ENCODE assay signal across 26 mouse cellular contexts in genomic region chr12:49233524-49234306, GRCm38 (mm10).
A peak's percentile ranks its signal among the peaks of the same experiment; 100 is the strongest.
DNase-seq lines count a peak whose midpoint lies in the region; ATAC-seq and TF ChIP-seq lines count a peak whose summit lies in the region.
"Had no signal": no experiment of that assay in that cellular context is flagged by ENCODE, and none has a peak within 500 bp of the region (broad histone marks: within the 10 kb centered on the region; RNA-seq: fewer than 3 reads in every experiment).

No protein-coding gene starts in this region.

- no peaks in the 10 kb centered on the region for H3K27me3 ChIP-seq in intestine, embryonic 15.5 days (replicated peaks)
- no peaks in the 10 kb centered on the region for H3K27me3 ChIP-seq in intestine, postnatal 0 days (replicated peaks; ENCODE audit: control insufficient read depth, insufficient read depth, low read length)
- no peaks in the 10 kb centered on the region for H3K27me3 ChIP-seq in forebrain, embryonic 11.5 days (ENCODE audit: control insufficient read depth, insufficient read depth, low read length)
- H3K27me3 ChIP-seq: embryonic facial prominence, embryonic 13.5 days; embryonic facial prominence, embryonic 15.5 days; forebrain, embryonic 13.5 days; forebrain, embryonic 15.5 days; Patski had no signal

- no peak overlapping the region for H3K9ac ChIP-seq in intestine, embryonic 15.5 days
- H3K9ac ChIP-seq in intestine, postnatal 0 days (ENCODE audit: low read depth, low read length), result no peak overlapping the region
- H3K9ac ChIP-seq in forebrain, embryonic 11.5 days (ENCODE audit: low read length), result no peak overlapping the region
- H3K9ac ChIP-seq: embryonic facial prominence, embryonic 13.5 days; embryonic facial prominence, embryonic 15.5 days; forebrain, embryonic 13.5 days; forebrain, embryonic 15.5 days; forebrain, postnatal 0 days had no signal

- H3K9me3 ChIP-seq in intestine, embryonic 15.5 days, result no peaks in the 10 kb centered on the region
- H3K9me3 ChIP-seq in intestine, postnatal 0 days (ENCODE audit: control insufficient read depth), result no peaks in the 10 kb centered on the region
- H3K9me3 ChIP-seq in forebrain, embryonic 11.5 days (ENCODE audit: control insufficient read depth, low read length), result no peaks in the 10 kb centered on the region
- H3K9me3 ChIP-seq: embryonic facial prominence, embryonic 13.5 days; embryonic facial prominence, embryonic 15.5 days; forebrain, embryonic 10.5 days; forebrain, embryonic 13.5 days; forebrain, embryonic 15.5 days; G1E had no signal

- no peak overlapping the region for H3K4me2 ChIP-seq in intestine, embryonic 15.5 days (replicated peaks)
- no peak overlapping the region for H3K4me2 ChIP-seq in intestine, postnatal 0 days (replicated peaks; ENCODE audit: low read depth)
- H3K4me2 ChIP-seq in forebrain, embryonic 11.5 days (ENCODE audit: low read depth, low read length, severe bottlenecking), result no peak overlapping the region
- H3K4me2 ChIP-seq: embryonic facial prominence, embryonic 13.5 days; embryonic facial prominence, embryonic 15.5 days; forebrain, embryonic 13.5 days; forebrain, embryonic 15.5 days had no signal

- no peak overlapping the region for H3K27ac ChIP-seq in intestine, embryonic 15.5 days
- no peak overlapping the region for H3K27ac ChIP-seq in intestine, postnatal 0 days (ENCODE audit: low read depth, low read length)
- H3K27ac ChIP-seq in forebrain, embryonic 11.5 days (ENCODE audit: low read depth, low read length), result no peak overlapping the region
- H3K27ac ChIP-seq: embryonic facial prominence, embryonic 13.5 days; embryonic facial prominence, embryonic 15.5 days; forebrain, embryonic 10.5 days; forebrain, embryonic 13.5 days; forebrain, embryonic 15.5 days had no signal

- no peak overlapping the region for H3K4me3 ChIP-seq in intestine, embryonic 15.5 days (replicated peaks)
- H3K4me3 ChIP-seq in intestine, postnatal 0 days (ENCODE audit: low read depth, low read length), result no peak overlapping the region
- no peak overlapping the region for H3K4me3 ChIP-seq in forebrain, embryonic 11.5 days (ENCODE audit: low read depth, low read length)
- H3K4me3 ChIP-seq: embryonic facial prominence, embryonic 13.5 days; embryonic facial prominence, embryonic 15.5 days; erythroblast, embryonic 14.5 days; forebrain, embryonic 10.5 days; forebrain, embryonic 13.5 days; forebrain, embryonic 15.5 days had no signal

- no peaks in the 10 kb centered on the region for H3K4me1 ChIP-seq in intestine, embryonic 15.5 days (replicated peaks)
- H3K4me1 ChIP-seq in intestine, postnatal 0 days (replicated peaks; ENCODE audit: control insufficient read depth, insufficient read depth, low read length), result no peaks in the 10 kb centered on the region
- no peaks in the 10 kb centered on the region for H3K4me1 ChIP-seq in forebrain, embryonic 11.5 days (replicated peaks; ENCODE audit: control insufficient read depth, insufficient read depth, low read length)
- H3K4me1 ChIP-seq: embryonic facial prominence, embryonic 13.5 days; embryonic facial prominence, embryonic 15.5 days; forebrain, embryonic 10.5 days; forebrain, embryonic 13.5 days; forebrain, embryonic 15.5 days had no signal

- 67% methylated on average over 5 of the region's 5 CpGs for WGBS in intestine, embryonic 15.5 days
- WGBS in intestine, postnatal 0 days, result 50% methylated on average over 5 of the region's 5 CpGs
- WGBS in forebrain, embryonic 11.5 days, result 73% methylated on average over 5 of the region's 5 CpGs

- no peak for TF ChIP-seq CTCF in intestine, postnatal 0 days (IDR thresholded peaks at IDR 0.05; ENCODE audit: low read depth)

- DNase-seq in ES-CJ7 (ENCODE audit: low read depth, low spot score) (peak; percentile 62), ZHBTc4 (ENCODE audit: low read depth, low spot score) (peak; percentile 36)
- DNase-seq in lung, postnatal 10 days, result no peak
- DNase-seq in kidney, adult 9 months, result no peak
- no peak for DNase-seq in forebrain, embryonic 11.5 days (ENCODE audit: low spot score)
- DNase-seq: adrenal gland, adult 8-10 months; adrenal gland, postnatal 14 days; adrenal gland, postnatal 36 days; B cell, adult 2 months; cerebellum, adult 11-12 months; cerebellum, adult 2 months; cerebellum, adult 9-10 months; cerebellum, postnatal 10 days; cerebellum, postnatal 25 days; forebrain, postnatal 0 days had no signal

- peak; percentile 86 for ATAC-seq in intestine, embryonic 15.5 days
- ATAC-seq in intestine, postnatal 0 days, result peak; percentile 75
- no peak for ATAC-seq in forebrain, embryonic 11.5 days (replicated peaks; ENCODE audit: low FRiP score)
- ATAC-seq: activated CD4-positive, CD25-positive, alpha-beta regulatory T cell, adult 4 months; forebrain, embryonic 13.5 days; forebrain, embryonic 15.5 days; forebrain, postnatal 0 days; Patski had no signal

- H3K36me3 ChIP-seq in intestine, embryonic 15.5 days, result no peaks in the 10 kb centered on the region
- no peaks in the 10 kb centered on the region for H3K36me3 ChIP-seq in intestine, postnatal 0 days (ENCODE audit: control insufficient read depth, insufficient read depth)
- H3K36me3 ChIP-seq in forebrain, embryonic 11.5 days (ENCODE audit: control insufficient read depth, insufficient read depth, low read length), result no peaks in the 10 kb centered on the region
- H3K36me3 ChIP-seq: embryonic facial prominence, embryonic 13.5 days; embryonic facial prominence, embryonic 15.5 days; forebrain, embryonic 10.5 days; forebrain, embryonic 15.5 days; G1E had no signal

Comparison
In these comparisons a context has a peak if more than half of its experiments do, and no peak if none do; other contexts are left out.
1. DNase-seq: peak in ES-CJ7 (single experiment) and ZHBTc4 (single experiment); none in lung, postnatal 10 days (single experiment), kidney, adult 9 months (single experiment) and forebrain, embryonic 11.5 days (single experiment).